Mouse (Mus musculus): ENCODE measurements at regions not wholly inside any gene's neighbourhood (a gene's known extent, or its start where the extent isn't known, plus 50 kb on each side); places are given as distances from the start of the nearest gene placed in this dataset.

DNA sequence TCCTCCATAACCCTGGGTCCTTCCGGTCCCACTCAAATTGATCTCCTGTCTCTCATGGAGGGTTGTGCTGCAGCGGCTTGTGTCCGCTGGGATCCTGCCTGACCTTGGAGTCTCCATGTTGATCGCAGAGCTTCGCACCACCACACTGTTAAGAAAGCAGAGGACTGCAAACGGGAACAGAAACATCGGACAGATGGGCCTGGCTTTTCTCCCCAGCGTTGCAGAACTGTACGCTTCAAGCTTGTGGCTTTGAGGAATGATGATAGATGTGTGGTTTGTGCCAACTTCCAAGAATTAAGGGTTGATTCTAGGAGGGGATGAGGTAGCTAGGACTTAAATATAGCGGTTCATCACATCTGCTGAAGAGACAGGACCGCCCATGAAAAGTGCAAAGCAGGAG lies 65.6 kb upstream of the Enpp6 start:
- no peak for TF ChIP-seq CTCF (IDR thresholded peaks at IDR 0.05; ENCODE audit: extremely low read depth, insufficient read length, insufficient replicate concordance, low read depth, low read length)
- no peak for TF ChIP-seq POLR2A (IDR thresholded peaks at IDR 0.05; ENCODE audit: low read depth, low read length)

Measured in small intestine, adult 2 months (tissue).